Mouse (Mus musculus) adipocyte (in vitro differentiated cells): ENCODE results near the gene Pheta1.
"Not testable (repeated sequence)": the region's sequence is repeated elsewhere in the genome, so short reads cannot be mapped to it uniquely, and the experiment has no call there.

Experiments used
- DNase-seq: peaks from one replicate; pipeline ENCODE4 v3.0.0-alpha.2; 2016; ENCODE audit warnings: low spot score

The Pheta1 gene

DNA sequence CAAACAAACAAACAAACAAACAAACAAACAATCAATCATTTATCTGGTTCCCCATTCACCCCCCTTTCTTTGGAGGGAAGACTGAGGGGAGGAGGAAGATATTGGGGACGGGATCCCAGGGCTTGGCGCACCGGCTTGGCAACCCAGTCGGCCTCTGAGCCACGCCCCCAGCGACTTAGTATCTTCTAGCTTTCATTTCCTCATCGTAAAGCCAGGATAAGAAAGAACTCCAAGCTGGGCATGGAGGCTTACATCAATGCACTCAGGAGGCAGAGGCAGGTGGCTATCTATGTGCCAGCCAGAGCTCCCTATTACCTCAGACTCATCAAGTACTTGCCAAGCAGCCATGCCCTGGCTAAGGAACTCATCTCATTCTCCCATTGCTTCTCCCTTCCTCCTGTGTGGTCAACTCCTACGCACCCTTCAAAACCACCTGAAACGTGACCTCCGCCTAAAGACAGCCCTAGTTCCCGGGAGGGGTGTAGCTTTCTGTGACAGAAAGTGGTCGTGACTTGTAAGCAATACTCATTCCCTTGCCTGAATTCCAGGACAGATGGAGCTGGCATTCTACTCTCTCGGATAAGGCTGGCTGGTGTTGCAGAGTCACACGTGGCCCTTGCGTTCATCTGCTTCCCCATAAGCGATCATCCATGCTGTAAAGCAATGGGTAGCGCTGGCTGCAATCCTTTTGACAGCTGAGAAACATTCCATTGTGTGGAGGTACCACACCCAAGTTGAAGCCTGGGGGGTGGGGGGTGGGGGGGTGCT, 5.5 kb upstream of the Pheta1 start:
- no peak for DNase-seq

DNA sequence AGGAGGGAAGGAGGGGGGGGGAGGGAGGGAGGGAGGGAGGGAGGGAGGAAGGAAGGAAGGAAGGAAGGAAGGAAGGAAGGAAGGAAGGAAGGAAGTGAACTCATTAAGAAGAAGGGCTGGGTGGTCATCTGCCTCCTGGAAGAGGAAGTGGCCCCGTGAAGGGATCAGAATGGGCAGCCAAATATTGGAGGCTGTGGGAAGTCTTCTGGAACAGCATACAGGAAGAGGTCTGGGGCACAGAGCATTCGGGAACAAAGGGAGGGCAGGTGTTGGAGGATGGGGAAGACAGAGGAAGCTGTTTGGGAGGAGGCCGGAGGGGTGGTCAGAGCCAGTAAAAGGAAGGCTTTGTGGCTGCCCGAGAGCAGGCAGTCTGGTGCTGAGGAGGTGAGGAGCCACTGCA, 3.4 kb upstream of the Pheta1 start:
- no peak for DNase-seq

DNA sequence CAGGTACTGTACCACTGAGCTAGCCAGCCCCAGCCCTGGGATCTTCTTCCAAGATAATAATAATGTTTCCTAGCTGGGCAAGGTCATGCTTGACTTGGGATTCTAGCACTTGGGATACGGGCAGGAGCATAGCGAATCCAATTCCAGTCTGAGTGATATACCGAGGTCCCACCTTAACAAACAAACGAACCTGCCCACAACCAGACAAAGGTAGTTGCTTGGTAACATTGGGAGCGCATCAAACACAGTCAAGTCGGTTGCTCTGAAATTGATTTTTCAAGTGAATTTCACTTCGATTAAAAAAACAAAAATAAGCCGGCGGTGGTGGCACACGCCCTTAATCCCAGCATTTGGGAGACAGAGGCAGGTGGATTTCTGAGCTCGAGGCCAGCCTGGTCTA, 2.5 kb upstream of the Pheta1 start:
- DNase-seq: no peak

DNA sequence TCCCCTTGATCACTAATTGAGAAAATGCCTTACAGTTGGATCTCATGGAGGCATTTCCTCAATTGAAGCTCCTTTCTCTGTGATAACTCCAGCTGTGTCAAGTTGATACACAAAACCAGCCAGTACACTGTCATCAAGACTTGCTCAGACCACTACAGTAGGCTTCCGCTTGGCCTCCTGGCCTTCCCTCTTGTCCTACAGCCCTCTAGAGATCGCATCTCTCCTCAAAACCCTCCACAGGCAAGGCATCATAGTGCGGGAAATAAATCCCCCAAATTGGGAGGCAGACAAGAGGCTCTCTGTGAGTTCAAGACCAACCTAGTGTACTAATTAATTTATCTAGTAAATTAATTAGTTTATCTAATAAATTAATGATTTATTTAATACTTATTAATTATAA, 1.5 kb upstream of the Pheta1 start:
- not testable (repeated sequence) for DNase-seq

DNA sequence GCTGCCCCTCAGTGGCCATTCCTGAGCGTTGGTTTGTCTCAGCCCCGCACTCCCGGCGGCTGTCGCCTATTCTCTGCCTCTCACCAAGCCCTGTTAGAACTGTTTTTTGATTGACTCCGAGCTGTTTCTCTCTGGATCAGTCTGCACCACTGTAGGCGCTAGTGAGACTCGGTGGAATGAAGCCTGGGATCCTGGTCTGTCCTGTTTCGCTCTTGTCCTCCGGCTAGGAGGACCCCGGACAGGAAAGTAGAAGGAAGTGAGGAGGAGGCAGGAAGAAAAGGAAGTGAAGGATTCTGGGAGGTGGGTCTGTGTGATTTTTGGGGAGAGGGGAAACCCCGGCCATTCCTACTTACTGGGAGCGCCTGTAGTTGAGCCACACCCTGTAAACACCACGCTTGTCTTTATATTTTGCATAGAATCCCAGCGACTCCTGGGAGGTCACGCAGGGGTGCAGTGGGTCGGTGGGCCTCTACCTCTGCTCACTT, 707 bp upstream of the Pheta1 start:
- peak; percentile 81 for DNase-seq

DNA sequence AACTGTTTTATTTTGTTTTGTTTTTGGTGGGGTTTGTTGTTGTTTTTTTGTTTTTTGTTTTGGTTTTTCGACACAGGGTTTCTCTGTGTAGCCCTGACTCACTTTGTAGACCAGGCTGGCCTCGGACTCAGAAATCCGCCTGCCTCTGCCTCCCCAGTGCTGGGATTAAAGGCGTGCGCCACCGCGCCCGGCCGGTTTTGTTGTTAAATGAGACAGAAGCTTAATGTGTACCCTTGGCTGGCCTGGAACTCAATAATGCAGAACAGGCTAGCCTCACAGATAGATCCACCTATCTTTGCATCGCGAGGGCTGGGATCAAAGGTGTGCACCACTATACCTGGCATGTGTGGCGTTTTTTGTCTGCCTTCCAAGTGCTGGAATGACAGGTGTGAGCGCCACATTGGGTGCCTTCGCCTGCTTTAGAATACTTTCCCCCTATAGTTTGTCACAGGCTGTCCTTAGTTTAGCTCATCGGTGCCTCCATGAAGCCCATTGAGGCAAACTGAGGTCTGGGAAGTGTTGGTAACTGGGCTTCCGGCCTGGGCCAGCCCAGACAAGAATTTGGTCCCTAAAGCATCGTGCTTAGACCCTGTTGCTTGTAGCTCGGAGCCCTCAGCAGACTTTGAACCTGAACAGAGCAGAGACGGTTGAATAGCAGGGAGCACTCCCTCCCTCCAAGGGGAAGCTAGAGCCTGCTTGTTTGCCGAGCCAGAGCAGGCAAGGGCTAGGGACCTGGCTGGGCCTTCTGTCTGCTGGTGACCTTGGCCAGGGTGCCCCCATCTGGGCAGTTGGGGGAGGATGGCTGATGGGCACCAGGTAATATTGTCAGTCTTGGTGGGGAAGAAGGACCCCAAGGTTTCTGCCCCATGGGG, 930 bp downstream of the Pheta1 start:
- no peak for DNase-seq

DNA sequence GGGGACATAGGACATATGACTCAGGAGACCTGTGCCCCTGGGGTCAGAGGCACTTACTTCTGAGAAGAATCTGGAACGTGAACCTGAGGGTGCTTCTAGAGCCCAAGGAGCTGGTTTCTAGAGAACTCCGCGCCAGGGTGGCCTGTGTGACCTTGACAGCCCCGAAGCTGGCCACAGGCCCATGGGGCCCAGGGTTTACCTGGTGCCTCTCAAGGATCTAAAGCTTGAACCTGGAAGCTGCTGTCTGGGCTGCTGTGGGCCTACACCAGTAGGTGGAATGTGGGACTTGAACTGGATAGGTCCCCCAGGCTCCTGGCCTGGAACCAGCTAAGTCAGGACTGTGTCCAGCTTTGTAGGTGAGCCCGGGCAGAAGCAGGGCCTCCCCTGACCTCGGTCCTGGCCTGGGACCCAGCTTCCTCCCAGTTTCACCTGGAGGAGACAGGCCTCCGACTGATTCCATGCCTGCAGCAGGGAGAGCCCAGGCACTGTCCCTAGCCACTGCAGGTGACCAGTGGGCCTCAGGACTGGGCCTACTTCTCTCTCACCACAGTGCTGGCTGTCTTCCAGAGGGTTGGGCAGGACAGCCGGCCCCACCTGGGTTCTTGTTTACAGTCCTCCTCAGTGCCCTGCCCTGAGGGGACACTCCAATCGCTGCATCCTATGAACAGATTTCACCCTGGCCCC, 4.7 kb downstream of the Pheta1 start:
- no peak for DNase-seq

DNA sequence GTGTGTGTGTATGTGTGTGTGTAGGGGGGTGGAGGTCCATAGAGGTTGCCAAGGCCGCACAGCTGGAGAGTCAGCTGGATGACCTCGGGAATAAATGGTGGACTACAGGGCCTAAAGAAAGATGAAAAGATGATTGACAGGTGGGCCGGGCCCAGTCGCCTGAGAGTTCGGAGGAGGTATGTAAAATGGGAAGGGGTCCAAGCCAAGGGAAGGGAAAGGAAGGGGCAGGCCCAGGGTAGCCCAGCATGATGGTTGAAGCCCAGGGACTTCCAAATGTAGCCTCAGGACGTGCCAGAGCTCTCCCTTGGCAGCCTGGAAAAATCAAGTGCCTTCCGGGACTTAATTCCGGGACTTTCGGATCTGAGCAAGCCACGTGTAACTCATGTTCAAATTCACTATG, 6.0 kb downstream of the Pheta1 start:
- DNase-seq: no peak

DNA sequence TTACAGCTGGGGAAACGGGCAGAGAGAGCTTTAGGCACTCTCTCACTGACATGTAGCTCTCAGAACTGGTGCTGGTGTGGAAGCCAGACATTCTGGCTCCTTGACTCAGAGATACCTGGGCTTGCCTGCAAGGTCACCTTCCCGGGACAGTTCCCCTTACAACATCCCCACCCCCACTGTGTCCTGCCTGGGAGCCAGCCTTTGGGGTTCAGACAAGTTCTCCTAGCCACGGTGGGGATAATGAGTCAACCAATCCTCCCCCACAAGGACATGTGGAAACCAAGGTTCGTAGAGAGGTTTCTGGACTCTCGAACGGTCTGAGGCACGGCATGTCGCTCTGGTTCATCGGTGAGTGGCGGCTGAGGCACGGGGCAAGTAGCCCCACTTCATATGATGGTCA, 8.0 kb downstream of the Pheta1 start:
- DNase-seq: no peak

DNA sequence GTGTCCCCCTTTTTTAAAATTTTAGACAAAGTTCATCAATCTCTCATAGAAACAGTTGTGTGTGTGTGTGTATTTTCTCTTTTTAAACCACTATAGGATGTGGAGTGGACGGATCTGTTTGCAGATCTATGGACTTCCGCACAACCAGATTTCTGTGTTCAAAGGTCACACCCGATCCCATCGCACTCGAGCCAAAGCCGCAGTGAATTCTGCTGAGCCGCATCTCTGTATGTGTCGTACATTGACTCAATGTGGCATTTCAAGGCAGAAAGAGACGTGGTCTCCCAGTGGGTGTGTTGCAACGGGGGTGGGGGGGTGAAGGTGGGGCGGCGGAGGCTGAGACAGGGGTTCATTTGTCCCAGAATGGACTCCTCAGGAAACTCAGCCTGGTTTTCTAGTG, 9.6 kb downstream of the Pheta1 start:
- no peak for DNase-seq

DNA sequence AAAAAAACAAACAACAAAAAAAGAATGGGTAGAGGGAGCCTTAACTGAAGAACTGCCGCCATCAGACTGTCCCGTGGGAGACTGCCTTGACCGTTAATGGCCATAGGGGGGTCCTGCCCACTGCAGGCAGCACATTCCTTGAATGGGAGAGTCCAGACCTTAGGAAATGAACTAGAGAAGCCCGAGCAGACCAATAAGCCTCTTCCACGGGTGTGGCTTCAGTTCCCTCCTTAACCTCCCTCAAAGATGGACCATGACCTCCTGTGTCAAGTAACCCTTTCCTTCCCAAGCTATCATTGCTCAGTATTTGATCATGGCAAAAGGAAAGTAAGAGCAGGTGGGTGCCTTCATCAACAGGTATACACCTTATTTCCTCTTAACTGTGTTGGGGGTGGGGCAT, 13.2 kb downstream of the Pheta1 start:
- DNase-seq: no peak

DNA sequence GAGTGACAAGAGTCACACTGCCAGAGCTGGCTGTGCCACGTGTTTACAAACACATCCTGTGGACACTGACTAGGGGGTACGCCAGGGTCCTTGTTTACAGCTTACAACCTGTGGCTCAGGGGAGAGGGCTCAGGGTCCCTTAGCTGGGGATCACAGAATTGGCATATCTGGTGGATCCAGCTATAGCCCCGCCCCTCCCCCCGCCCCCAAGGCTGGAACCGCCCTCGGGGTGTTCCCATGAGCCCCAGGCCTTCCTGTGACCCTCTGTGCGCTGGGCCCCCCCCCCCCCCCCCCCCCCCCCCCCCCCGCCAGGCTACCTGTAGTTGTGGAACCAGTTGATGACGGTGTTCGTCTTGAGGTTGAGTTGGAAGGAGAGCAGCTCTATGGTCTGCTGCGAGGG, 15.5 kb downstream of the Pheta1 start:
- no peak for DNase-seq

DNA sequence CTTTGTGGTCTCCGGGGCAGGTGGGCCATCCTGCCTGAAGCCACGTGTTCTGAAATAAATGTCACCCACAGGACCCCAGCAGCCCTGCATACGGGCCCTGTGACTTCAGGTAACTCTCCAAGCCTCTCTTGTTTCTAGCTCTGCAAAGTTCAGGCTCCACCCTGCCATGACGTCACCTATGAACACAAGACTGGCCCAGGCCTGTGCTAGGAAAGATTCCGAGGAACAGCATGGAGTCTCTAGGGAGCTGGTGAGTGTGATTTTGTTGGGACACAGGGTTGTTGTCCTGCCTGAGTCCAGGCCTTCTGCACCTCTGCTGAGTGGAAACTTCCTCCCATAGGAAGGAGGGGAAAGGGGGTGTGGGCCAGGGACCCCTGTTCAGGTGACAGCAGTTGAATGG, 19.2 kb downstream of the Pheta1 start:
- DNase-seq: peak; percentile 24

DNA sequence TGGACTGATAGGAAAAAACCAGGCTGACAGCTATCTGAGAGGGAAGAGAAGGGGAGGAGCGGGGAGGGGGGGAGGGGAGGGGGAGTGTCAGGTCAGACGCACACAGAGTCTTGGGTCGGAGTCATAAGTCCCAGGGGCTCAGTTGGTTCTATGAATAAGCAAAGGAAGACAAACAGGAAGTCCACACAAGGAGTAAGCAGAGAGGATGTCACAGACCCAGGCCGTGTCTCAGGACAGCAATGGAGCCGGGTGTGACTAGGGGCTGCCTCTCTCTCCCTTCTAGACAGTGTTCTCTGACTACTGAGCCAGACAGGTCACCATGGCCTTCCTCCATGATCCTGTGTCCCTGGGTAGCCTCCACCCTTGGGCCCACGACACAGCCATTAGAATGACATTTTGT, 22.0 kb downstream of the Pheta1 start:
- no peak for DNase-seq

DNA sequence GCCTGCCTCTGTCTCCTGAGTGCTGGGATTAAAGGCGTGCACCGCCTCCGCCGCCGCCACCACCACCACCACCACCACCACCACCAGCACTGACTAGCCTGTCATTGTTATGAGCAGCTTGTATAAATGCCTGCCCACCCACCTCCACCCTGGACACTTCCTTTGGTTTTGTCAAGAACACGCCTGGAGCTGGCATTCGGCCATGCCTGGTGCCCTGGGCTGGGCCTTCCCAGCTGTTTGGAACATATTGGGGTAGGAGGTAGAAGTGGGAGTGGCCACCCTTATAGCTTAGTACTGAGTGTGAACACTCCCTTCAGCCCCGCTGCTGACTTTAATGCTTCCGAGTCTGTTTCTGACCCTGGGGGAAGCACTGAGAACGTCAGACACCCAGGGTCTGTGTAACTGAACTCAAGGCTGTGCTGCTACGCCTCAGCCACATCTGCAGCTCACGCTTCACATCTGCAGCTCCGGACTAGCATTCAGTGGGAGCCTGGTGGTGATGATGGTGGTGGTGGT, 22.8 kb downstream of the Pheta1 start:
- no peak for DNase-seq

DNA sequence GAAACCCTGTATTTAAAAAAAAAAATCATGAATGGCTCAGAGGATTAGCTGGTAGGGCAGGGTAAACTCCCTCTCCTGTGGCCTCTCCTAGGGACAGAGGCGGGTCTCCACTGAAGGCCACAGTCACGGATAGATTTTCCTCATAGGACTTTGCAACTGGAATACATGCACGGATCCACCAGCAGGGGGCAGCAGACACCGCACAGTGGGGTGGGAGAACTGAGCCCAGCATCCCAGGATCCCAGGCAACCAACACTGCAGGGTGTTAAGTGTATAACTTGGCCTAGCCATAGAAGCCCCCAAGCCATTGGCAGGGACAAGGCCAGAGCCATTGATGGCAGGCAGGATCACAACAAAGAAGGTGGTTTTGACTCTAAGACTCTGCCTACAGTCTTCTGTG, 23.4 kb downstream of the Pheta1 start:
- peak; percentile 71 for DNase-seq

DNA sequence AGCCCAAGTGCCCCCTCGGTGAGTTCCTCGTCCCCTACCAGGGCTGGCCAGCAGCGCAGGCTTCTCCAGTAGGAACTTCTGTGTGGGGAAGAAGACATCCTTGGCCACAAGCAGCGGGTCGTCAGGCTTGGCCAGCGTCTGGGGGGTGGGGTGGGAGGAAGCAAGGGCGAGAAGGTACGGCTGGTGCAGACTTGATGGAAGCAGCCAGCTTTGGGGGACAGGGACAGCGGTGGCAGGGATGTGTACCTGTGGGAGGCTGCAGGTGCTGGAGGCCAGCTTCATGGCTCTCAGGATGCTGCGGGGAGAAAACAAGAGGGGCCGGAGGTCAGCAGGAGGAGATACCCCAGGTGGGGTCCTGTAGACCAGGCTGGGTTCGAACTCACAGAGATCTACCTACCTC, 26.3 kb downstream of the Pheta1 start:
- DNase-seq: no peak

DNA sequence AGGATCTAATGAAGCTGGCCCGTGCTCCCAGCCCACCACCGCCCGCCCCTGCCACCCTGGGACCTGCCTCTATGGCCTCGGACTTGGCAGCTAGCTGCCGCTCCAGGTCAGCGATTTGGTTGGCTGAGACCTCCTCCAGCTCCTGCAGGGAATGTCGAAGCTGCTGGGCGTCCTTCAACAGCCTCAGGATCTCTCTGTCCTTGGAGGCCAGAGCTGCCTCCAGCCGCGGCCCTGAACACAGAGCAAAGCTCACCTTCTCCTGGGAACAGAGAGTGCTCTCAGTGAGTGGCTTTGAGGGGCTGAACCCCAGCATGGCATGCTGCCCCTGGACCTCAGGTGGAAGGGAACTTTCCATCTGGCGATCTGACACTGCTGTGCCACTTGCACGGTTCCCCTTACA, 28.1 kb downstream of the Pheta1 start:
- DNase-seq: no peak

DNA sequence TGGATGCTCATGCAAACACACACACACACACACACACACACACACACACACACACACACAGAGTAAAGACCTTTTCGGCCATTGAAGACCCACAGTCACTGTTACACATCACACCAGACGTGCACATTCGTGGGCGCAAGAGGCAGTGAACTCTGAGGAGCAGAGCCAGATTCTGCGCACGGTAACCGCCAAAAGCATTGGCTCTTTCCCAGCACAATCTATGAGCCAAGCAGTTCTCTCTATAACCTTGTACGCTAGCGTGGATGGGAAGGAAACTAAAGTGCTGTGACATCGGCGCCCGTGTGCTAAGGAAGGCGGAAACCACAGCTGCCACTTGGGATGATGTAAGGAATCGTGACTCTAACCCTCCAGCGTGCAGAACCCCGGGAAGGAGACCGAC, 29.9 kb downstream of the Pheta1 start:
- DNase-seq: no peak

DNA sequence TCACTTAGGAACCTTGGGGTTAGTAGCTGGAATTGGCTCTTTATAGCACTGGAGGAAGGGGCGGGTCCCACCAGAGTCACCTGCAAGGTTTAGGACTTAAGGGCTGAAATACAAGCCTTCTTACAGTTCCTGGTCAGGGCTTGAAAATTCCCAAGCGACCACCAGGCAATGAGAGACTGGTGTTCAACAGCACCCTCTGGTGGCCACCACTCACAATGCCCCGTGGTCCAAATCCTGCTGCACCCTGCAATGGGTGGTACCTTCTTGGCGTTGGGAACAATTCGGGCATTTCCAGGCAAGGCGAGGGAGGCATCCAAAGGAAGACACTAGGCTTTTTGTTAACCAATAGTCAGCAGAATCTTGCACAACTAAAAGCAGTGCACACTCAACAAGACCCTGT, 30.4 kb downstream of the Pheta1 start:
- peak; percentile 17 for DNase-seq

DNA sequence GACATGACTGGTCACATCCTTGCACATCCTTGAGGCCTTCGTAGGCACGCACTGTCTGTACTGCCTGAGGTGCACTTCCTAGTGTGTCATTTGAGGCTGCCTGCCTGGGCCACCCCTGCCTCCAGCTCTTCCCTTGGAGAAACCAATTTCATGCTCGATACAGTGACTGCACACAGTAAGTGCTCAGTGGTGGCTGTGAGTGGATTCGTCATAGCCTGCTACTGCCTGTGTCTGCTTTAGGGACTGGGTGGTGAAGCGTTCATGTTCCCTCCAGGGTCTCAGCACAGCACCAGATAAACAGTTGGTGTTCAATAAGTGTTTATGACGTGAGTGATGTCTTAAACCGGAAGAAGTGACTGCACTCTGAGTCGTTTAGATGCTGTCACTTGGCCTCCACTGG, 34.6 kb downstream of the Pheta1 start:
- DNase-seq: no peak

DNA sequence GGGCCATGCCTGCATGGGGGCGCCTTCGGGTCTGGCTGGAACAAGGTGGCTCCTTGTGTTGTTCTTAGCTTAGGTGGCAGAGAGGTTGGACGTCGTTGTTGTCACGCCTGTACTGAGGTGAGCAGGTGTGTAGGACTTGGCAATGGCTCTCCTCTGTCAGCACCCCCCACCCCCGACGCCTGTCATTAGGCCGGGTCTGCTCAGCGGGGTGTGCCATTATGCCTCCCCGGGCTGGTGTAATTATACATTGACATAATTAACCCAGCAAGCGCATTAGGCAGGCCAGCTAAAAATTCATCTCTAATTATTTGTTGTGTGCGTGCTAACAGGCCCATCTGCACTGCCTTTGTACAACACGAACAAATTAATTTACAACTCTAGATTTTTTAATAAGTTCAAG, 40.6 kb downstream of the Pheta1 start:
- DNase-seq: no peak
